Mouse (Mus musculus): ENCODE measurements around the gene Abcg5.

The Abcg5 gene

DNA sequence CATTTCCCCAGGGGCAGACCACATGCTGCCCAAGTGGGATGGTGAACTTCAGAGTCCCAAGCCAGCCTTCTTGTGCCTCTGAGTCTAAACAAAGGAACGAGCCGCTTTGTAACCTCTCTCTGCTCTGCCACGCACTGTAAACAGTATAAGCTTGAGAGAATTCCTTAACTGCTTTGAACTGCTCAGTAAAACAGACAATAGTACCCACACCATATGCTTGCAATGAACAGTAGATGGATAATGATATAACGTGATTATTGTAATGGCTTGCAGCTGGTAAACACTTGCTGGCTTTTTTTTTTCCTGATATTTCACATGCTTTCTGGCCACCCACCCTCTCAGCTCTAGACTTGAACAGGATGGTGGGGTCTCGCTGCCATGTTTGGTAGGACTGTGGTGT is 5.2 kb upstream of the Abcg5 start:
- DNase-seq (ENCODE audit: extremely low read depth, low read depth, low spot score), result no peak

DNA sequence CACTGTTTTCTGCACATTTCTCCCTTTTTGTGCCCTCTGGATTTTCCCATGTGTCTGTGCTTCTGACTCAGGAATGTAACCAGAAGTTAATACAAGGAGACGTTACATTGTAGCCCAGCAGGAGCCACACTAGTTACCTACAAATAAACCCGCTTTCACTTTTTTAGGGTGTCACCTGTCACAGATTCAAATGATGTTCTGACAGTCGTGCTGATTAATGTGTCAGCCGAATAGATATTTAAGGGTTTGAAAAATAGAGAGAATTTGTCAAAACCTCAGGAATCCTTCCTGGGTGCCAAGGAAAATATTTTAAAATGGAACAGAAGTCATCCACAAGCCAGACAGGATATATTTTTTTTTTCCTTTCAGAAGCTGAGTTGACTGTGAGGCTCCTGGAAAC is 2.5 kb upstream of the Abcg5 start:
- no peak for DNase-seq (ENCODE audit: extremely low read depth, low read depth, low spot score)

DNA sequence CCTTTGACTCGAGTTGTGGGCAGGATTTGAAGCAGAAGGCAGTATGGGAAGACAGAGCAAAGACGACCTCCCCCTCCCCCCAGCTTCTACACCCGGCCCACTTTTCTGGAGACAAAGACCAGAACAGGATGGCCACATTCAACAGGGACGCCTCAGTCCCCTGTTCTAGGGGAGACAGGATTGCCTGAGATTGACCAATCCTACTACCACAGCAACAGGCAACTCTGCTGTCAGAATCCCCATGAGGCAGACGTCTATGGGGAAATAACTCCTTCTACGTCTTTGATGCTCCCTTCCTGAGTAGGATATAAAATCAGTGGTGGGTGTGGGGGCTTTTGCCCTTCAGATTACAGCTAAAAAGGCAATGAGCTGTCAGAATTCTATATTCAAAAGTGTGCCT is 1.5 kb upstream of the Abcg5 start:
- no peak for DNase-seq (ENCODE audit: extremely low read depth, low read depth, low spot score)

DNA sequence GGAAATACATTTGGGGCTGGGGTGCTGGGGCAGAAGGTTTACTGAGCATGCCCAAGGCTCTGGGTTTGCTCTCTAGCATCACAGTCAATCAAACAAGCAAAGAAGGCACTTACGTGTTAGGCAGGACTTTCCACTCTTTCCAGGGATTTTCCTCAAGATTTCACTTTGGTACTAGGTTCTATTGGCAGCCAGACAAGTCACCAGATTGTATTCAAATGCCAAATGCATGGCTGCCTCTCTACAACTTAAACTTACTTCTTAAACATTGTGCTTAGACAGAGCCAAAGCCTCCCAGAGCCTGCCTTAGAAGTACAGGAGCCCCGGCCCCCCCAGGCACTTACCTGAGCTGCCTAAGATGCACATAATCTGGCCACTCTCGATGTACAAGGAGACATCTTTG is 1.1 kb downstream of the Abcg5 start:
- DNase-seq (ENCODE audit: extremely low read depth, low read depth, low spot score), result no peak

DNA sequence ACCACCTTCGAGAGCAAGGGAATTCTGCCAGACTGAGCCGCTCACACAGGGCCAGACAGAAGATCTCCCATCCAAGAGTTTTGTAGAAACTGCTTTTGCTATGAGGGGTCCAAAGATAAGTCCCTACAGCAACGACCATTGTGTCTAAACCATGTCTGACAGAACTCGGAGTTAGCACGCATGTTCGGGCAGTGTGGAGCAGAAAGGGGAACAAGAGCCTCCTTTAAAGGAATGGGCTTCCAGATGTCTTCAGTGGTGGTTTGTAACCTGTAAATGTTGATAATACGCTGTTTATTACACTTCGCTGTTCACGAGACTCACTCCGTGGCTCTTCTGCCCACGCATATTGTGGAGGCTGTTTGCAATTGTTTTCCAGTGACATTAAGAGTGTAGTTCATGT is 5.2 kb downstream of the Abcg5 start:
- no peak for DNase-seq (ENCODE audit: extremely low read depth, low read depth, low spot score)

DNA sequence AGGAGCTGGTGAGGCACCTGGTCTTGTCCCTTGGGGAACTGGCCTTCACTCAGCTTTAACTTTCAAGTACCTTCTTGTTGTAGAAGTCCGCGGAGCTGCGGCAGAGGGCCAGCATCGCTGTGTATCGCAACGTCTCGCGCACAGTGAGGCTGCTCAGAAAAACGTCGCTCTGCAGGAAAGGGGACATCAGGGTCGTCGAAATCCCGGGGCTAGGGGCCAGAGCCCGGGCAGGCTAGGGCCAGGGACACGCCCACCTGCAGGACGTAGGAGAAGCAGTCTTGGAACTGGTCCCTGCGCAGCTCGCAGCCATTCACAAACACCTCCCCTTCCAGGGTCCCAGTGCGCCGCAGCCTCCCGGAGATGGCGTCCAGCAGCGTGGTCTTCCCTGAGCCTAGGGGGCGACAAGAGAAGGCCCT is 6.9 kb downstream of the Abcg5 start, which contains the start of gene Abcg8:
Abcg8 (plus strand) TSS at position 352 of the 416 bp plus-strand sequence.
- DNase-seq (ENCODE audit: extremely low read depth, low read depth, low spot score), result no peak

DNA sequence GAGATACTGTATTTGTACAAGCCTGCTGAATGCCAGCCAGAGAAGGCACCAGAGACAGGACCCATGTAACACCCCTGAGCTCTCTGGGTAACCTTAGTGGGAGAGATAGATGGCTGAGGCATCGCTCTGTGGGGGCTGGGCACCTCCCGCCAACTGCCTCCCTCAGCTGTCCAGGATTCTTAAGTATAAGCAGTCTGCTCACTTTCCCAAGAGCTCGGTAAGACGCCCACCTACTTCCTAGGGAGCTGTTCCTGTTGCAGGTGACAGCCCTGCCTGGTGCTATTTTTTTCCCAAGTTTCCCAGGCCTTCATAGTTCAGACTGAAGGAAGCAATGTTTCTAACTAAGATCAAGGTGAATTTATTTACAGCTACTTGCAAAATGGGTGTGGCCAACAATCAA is 7.6 kb downstream of the Abcg5 start:
- DNase-seq (ENCODE audit: extremely low read depth, low read depth, low spot score), result no peak

DNA sequence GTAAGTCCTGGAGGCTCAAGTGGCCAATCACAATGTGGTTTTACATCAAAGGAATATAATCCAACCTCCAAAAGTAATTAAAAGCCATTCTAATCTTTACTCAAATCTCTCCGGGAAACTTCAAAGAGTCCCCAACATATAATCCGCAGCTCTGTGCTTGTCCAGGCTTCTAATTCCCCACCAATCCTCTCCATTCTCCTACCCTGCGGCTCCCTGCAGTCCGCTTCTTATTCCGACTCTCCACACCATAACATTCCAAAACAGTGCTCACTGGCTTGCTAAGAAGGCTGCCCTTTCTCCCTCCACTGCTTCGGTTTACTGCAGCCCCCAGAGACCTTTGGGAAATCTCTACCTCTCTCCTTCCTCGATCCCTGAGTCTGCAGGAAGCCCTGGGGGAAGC is 8.8 kb downstream of the Abcg5 start:
- DNase-seq (ENCODE audit: extremely low read depth, low read depth, low spot score), result no peak

DNA sequence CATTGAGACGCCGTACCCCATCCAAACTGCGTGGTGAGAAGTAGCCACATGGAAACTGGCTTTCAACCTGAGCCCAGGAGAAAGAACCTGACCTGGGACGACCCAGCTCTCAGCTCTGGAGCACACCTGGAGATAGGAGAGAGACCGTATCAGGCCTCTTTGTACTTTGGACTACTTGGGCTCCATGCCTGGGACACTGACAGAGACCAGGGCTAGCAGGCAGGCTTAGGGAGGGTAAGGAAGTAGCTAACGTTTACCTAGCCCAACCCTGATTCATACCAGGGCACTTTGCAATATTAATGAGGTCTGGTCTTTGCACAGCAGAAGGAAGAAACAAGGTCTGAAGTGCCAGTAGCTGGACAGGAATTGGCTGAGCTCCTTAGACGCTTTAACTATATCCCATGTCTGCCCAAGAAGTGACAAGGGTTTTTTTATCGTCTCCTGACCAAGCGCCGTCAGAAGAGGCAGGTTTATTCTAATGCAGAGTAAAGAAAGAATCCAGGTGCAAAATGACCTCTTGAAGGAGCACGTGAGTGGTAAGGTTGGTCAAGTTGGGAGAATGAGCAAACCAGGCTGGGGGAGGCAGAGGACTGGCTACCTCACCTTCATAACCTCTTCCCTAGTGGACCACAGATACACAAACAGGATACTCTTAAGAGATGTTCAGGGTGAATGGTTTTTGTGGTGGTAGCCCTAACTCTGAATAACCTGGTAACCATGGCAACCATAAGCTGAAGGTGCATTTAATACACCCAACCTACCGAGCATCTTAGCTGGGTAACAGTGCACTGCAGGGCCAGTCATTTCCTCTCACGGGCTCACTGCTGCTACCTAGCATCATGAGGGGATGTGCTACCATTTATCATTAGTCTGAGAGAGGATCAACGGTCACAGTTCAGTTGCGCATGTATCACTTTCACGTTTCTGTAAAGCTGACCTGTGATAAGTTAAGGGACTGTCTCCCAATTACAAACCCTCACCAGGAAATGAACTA is 10.1 kb downstream of the Abcg5 start:
- no peak for DNase-seq (ENCODE audit: extremely low read depth, low read depth, low spot score)

DNA sequence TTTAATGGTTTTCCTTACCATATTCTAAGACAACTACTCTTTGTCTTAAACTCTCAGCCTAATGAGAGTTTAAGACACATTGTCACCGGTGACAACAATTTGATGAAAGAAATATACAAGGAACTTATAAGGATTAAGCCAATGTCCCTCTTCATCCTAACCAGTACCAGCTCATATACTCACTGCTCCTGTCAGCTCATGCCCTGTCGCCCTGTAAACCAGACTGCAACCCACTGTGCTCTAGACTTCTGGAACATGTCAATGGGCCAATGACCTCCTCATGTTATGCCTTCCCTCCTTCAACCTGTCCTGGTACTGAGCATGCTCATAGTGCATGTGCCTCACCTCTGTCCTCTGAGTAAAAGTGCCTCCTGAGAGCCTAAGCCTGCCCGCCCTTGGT is 15.0 kb downstream of the Abcg5 start:
- DNase-seq (ENCODE audit: extremely low read depth, low read depth, low spot score), result no peak

DNA sequence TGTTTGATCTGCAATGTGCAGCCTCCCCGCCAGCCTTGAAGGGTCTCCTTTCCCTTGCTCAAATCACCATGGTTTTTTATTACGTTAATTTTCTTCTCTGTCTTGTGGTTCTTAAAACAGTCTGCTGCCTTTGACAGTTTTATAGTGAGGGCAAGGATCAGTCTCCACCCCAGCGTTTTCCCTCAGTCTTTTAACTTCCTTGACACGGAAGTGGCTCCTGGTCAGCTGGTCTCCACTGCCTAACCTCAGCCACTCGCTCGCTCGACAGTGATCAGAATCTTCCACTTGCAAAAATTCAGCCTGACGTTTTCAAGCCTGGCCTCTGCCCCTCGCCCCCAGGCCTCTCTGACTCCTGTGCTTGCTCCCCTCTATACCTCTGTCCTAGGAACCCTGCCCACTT is 17.1 kb downstream of the Abcg5 start:
- no peak for DNase-seq (ENCODE audit: extremely low read depth, low read depth, low spot score)

DNA sequence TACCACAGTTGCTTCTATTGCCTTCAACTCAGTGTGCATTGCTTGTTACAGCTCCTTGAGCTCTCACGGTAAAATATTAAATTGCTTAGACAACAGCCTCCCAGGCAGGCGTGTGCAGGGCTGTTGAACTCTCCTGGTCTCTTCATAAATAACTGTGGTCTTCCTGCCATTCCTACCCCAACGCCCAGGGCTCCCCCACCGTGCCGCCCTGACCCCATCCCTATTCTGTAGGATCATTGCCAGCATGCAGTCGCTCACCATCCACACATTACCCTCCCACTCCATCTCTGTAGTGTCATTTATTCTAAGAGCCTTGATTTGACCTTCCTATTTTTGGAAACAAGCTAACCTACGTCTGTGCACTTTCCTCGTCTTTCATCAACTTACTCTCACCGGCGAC is 17.8 kb downstream of the Abcg5 start:
- DNase-seq (ENCODE audit: extremely low read depth, low read depth, low spot score), result no peak

DNA sequence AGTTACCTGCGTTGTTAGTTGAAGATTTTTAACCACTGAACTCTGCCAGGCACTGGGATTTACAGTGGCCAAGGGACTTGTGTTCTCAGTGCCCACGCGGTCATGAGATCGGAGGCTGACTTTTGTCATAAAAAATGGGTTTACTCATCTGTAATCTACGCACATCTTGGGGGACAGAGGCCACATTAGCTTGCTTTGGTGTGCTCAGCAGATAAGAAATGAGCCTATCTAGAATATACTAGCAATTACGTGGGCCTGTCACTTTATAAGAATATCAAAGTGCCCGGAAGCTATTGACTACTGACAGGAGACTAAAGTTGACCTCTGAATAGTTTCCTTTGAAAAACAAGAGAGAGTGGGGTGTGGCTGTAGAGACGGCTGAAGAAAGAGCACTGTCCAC is 23.9 kb downstream of the Abcg5 start:
- no peak for DNase-seq (ENCODE audit: extremely low read depth, low read depth, low spot score)

DNA sequence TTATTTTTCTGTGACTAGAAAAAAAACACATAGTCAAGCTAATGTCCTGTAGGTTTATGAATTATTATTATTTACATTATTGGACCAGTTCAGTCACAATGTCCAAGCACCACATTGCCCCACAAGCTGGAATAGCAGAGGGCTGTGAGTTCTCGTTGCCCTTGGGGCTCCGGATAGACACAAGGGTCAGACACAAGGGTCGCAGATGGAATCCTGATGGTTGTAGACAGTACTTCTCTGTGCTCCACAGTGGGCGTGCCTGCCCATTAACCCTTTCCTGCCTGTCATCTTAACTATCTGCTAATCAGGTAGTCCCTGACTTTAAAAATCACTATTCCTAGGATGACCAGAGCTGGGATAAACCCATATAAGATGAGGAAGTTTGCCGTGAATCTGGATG is 24.6 kb downstream of the Abcg5 start:
- no peak for DNase-seq (ENCODE audit: extremely low read depth, low read depth, low spot score)

DNA sequence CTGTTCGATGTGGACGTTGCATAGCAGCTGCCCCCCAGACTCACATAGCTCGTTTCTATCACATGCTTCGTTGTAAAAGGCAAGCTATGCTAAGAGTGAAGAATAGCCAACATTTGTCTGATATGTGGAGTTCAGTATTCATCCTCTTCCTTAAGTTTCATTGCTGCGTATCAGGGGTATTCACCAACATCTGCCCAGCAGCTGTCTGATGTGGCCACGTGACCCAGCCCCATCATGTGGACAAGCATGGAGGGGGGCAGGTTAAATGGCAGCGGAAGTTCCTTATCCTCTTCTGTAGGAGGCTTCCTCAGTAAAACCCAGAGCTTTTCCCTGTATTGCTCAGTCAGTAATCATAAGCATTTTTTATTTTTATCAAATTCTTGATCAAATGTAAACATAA is 25.0 kb downstream of the Abcg5 start:
- no peak for DNase-seq (ENCODE audit: extremely low read depth, low read depth, low spot score)

DNA sequence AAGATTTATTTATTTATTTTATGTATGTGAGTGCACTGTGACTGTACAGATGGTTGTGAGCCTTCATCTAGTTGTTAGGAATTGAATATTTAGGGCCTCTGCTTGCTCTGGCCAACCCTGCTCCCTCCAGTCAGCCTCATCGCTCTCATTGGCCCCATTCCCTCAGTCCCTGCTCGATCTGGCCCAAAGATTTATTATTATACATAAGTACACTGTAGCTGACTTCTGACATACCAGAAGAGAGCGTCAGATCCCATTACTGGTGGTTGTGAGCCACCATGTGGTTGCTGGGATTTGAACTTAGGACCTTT is 25.4 kb downstream of the Abcg5 start:
- DNase-seq (ENCODE audit: extremely low read depth, low read depth, low spot score), result no peak

DNA sequence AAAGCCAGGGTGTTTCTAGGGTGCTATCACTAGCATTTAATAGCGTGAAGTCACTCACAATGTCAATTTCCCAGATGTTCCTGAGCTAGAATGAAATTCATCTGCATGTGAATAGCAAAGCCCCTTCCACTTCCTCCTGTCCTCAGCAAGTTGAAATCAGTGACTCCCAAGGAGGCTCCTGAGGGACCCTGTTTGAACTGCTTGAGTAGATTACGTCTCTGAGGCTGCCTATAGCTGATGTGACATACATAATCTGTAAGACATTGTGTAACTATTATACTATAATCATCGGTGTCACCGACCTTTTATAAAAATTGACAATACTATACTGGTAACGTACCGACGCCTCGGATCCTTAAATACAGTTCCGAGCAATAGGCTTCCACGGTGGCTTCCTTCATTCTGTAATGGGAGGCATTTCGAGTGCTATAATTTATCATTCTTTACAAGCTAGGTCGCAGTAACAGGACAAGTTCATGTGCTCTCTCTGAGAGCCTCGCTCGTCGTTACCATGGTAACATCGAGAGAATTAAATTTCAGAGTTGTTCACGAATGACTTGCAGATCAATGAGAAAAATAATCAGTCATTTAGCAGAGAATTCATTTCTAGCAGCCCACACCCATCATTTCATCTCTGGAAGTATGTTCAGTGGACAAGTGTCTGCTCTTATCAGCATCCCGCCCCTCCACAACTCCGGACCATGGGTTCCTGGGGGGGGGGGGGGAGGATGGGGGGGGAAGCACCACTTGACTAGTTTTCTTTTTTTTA is 26.0 kb downstream of the Abcg5 start:
- DNase-seq (ENCODE audit: extremely low read depth, low read depth, low spot score), result no peak

DNA sequence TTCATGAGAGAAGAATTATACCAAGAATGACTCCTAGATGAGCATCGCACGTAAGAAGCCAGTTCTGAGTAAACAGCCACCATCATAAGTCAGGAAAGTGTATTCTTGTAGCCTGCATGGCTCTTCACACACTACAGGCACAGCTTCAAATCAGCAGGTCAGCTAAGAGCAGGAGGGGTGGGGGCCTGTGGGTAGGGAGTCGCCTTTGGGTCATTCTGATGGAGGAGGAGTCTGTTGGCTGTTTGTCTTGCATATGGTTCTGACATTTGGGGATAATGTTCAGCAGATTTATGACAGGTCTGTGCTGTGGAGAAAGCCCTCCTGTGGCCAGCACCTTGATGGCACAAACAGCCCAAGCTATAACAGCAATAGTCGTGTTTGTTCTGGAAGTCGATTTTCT is 26.6 kb downstream of the Abcg5 start:
- no peak for DNase-seq (ENCODE audit: extremely low read depth, low read depth, low spot score)

DNA sequence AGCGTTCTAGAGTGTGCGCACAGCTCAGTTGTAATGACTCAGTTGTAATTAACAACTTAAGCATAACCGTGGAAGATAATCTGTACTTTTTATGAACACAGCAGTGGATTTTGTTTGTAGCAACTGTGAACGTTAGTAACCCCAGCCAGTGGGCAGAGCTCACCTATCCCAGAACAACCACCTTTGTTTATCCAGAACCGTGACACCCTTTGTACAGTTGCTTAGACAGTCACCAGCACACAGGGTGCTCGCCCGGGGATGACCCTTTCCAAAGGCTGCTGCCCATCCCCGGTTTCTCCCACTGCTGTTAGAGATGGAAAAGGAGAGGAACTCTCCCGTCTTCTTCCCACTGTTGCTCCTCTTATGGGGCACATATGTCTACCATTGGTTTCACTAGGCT is 29.3 kb downstream of the Abcg5 start:
- no peak for DNase-seq (ENCODE audit: extremely low read depth, low read depth, low spot score)

DNA sequence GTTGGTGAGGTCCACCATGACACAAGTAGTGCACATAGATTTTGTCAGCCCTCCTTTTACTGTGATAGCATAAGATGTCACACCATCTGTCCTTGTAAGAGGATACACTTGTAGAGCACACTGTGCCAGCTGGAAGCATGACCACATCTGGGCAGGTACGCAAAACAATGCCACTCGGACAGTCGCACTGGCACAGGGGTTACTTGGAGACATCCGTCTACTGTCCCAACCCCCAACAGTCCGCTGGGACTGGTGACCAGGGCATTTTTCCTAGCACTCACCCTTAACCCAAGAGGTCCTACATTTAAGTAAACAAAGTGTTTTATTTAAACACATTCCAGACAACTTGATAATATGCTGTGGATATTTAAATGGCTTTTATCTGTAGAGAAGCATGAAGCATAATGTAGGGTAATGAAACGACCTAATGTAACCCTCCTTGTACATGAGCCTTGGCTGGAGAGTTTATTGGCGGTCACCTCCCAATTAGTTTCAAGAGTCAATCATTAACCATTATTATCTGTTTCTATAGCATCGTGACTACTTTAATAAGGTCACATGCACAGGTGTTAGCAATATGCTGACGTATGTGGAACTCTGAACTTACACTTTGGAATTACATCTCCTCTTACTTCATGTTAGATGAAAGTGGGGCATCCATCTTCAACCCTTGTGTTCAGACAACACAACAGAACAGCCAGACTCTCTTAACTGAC is 32.4 kb downstream of the Abcg5 start:
- DNase-seq (ENCODE audit: extremely low read depth, low read depth, low spot score), result no peak

DNA sequence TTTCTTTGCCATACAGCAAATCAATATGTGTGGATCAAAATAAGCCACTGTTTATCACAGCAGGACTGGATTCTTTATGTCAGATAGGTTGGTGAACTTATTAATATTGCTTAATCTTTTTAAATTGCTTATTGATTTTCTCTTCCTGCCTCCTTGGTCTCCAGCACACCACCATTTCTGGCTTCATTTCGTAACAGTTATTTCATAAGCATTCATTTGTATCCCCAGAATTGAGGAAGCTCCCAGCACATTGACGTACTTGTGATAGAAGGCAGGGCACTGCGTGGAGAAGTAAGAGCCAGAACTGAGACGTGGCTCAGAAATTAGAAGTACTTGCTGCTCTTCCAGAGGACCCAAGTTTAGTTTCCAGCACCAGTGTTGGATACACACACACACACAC is 35.2 kb downstream of the Abcg5 start:
- DNase-seq (ENCODE audit: extremely low read depth, low read depth, low spot score), result no peak

DNA sequence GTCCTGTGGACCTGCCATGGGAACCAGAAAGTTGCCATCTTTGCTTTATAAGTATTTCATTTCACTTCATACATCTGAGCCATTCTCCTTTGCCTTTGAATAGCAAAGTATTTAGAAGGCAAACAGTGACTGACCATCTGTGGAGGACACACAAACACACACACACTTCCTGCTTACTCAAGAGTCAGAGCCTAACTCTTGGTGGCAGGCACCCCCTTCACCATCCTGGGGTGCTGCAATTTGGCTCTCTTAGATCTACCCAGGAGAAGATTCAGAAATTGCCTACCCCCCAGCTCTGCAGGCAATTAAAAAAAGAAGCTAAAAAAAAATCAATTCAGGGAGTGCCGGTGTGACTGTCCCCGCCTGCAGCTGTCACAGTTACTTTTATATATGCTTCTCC is 36.3 kb downstream of the Abcg5 start:
- DNase-seq (ENCODE audit: extremely low read depth, low read depth, low spot score), result no peak
